Mouse (Mus musculus) embryo, embryonic 10.5 days (tissue): ENCODE results near the gene Abhd16a.
A peak's percentile ranks its signal among the peaks of the same experiment; 100 is the strongest.

ENCODE experiments used
- DNase-seq: peaks from one replicate; pipeline ENCODE4 v3.0.0-alpha.2; 2015; ENCODE audit warnings: low spot score

Gene Abhd16a

DNA sequence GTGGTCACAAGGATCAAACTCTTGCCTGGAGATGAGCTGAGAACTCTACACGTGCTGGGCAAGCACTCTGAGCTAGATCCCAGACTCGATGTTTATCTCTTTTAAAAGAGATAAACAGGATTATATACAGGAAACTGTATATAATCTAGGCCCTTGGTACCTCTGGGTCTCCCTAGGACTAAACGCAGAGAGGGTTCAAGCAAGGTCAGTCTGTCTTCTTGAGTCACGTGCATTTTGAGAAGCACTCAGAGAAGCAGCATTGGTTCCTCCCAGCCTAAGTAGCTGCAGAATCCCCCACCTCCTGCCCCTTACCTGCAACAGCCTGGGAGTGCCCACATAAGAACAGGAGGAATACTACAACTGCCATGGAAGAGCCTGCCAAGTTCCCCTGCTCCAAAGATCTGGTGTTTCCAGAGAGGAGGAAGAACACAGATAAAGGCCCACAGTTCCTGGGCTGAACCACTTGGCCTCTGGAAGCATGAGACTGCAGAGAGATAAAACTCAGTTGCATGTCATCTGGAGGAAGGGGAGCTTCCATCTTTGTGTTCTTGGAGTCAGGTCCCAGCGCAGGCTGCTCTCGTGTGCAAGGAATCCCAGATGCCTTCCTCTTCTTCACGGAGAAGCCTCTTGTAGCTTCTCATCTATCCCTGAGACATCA, 3.7 kb upstream of the Abhd16a start, which contains the start of gene Ly6g6f:
Ly6g6f (minus strand) TSS at position 403 of the 658 bp plus-strand sequence.
- no peak for DNase-seq

DNA sequence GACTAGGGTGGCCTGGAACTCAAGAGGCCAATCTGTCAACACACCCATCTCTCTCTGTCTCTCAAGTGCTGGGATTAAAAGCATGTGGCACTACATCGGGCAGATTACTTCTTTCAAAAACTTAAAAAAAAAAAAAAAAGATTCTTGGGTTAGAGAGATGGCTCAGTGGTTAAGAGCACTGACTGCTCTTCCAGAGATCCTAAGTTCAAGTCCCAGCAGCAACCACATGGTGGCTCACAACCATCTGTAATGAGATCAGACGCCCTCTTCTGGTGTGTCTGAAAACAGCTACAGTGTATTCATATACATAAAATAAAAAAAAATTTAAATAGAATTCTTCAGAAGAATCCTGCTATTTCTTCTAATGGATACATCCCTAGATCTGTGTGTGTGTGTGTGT, 912 bp upstream of the Abhd16a start:
- no peak for DNase-seq

DNA sequence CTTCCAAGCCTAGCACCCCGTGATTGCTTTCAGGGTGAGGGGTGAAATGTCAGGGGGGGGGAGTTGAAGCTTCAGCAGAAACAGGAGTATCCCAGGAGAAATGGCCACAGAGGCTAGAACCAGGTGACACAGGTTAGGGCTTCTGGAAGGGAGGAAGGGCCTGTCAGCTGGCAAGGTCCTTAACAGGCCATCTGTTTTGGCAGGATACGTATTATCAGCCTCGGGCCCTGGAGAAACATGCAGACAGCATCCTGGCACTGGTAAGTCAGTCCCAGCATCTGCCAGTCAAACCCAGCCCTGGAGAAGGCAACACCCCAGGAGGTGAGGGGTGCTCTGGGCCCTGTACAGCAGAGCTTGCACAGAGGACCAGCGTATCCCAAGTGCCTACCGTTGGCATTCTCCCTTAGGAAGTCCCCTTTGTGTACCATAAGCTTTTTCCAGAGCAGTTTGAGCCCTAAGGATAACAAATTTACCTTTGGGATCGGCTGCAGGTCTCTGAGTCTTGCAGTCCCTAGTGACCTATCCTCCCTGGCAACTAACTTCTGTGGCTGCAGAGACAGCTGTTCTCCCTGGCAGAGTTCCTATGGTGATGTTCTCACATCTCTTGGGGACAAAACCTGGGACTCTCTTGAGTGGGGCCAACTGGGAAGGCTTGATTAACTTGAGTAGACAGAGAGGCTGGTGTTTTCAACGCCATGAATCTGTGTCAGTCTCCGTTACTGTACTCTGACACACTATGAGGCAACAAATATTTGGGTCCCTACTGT, 1.3 kb downstream of the Abhd16a start:
- DNase-seq: no peak

DNA sequence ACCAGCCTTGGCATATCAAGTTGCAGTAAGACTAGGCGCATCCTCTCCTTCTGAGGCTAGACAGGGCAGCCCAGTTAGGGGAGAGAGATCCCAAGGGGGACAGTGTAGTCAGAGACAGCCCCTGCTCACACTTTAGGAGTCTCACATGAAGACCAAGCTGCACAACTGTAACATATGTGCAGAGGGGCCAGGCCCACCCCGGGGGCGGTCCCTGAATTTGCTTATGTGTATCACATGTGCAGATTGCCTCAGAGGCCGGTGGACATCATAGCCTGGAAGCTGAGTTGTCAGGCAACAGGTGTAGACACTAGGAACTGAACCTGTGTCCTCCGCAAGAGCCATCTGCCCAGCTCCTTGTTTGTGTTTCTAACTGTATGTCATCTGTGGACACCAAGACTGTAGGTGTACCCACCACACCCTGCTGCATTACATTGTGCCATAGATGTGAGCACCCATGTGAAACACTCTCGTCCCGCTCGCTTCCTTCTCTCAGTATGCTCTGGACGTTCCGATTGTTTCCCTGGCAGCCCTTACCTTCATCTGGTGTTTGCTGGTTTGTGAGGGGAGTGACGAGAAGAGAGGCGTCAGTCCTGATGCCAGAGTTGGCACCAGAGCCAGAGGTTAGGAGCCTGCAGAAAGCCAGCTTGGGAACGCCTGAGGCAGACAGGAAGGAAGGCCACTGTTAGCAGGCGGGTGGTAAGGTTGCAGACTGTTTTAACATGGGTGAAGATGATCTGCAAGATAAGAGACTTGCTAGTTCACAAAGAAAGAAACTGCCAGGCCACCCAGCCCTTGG, 3.5 kb downstream of the Abhd16a start:
- no peak for DNase-seq

DNA sequence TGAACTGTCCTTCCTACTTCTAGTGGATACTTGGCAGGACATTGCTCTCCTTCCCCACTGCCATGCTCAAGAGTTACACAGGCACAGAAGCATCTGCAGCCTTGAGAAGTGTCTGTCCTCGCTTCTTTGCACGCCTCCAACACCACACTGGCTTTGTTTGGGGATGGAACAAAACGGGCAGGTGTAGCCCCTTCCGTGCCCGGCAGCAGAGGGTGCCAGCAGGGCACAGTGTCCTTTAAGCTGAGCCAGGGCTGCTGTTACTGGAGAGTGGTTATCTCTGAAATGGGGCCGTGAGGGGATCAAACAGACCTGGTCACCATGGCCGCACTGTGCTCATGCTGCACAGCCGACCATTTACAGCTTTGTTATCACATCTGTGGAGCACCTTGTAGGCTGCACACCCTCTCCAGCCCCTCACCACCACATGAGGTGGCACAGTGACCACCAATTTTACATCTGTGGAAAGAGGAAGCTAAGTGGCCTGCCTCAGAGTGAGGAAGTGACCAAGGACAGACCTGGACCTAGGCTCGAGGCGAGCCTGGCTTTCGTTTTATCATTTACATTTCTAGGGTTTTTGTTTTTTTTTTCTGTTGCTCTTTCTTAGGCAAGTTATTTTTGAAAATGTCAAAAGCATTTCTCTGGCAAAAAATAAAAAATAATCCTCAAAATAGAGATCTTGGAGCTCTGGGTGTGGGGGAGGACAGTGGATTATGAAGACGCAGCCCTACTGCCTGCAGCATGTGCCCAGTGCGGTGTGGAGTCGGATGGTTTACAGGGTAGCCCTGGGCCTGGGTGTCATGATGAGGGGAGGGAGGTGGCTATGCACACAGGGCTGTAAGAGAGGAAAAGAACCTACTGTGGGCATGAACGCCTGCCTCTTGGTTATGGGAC, 5.7 kb downstream of the Abhd16a start:
- no peak for DNase-seq

DNA sequence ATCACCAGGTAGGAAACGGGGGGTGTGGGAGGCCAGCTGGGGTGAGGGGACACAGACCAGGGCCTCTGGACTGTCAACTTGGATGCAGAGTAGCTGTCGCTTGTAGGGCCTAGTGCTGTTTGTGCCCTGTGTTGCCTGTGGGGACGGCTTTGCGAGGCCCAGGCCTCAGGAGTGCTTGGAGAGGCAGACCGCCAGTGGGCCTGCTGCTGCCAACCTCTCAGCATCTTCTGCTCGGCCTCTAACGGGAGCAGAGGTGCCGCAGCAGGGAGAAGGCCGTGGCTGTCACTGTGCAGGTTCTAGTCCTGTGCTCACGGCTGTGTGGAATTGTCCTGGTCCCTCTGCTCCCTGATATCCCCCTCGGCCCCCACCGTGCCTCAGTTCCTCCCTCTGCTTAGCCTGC, 7.5 kb downstream of the Abhd16a start:
- no peak for DNase-seq

DNA sequence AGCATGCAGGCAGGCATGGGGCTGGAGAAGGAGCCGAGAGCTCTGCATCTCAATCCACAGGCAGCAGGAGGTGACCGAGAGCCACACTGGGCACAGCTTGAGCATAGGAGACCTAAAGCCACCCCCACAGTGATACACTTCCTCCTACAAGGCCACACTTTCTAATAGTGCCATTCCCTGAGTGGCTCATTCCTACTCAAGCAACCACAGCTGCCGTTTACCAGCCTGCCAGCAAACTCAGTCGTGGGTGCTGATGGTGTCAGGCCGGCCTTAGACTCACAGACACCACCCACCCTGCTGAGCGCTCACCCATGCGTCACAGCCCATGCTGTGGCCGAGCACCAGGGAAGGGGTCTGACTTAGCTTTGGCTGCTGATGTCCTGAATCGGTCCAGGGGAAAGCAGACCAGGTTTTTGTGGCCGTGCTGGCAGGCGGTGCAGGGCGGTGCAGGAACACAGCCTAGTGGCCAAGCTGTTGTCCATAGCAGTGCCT, 8.1 kb downstream of the Abhd16a start:
- no peak for DNase-seq

DNA sequence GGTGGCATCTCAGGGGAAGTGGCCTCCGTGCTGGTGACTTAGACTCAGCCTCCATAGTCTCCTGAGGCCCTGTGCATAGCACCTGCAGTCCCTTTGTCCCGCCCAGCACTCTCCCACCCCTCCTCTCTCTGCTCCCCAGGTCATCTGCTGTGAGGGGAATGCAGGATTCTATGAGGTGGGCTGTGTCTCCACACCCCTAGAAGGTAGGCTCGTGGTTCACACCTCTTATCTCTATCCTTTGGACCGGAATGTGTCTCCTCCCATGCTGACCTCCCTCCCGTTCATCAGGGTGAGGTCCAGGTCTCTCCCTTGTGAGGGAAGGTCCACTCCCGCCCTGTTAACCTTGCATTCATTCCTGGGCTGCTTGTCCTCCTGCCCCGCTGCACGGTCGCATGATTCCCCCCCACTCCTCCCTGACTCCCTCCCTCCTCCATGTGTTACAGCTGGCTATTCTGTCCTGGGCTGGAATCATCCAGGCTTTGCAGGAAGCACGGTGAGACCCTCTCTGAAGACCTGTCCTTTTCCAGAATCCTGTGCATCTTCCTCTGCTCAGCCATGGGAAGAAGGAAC, 11.2 kb downstream of the Abhd16a start:
- DNase-seq: no peak

DNA sequence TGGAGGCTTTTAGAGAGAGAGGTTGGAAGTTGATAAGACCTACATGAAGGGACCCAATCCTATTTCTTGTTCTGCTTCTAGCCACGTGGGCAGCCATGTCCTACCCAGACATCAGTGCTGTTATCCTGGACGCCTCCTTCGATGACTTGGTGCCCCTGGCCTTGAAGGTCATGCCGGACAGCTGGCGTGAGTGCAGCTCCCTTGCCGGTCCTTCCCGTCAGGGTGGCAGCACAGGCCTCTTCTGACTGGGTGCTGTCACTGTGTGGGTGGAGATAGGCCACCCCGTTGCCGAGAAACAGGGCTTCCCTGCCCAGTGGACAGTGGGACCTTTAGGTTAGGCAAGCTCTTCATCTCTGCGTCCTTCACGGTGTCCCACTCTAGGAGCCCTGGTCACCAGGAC, 12.1 kb downstream of the Abhd16a start:
- no peak for DNase-seq

DNA sequence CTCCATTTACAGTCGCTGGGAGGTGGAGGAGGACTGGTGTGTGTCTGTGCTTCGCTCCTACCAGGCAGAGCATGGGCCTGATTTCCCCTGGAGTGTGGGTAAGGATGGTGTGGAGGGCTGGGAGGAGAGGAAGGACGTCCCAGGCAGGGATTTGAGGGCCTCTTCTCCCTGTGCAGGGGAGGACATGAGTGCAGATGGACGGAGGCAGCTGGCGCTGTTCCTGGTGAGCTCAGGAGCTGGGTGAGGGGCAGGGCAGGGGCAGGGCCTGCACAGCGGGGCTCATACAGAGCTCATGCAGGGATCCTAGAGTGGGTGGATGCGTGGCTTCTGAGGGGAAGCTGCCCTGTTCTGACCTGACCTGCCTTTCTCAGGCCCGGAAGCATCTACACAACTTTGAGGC, 13.2 kb downstream of the Abhd16a start:
- no peak for DNase-seq

DNA sequence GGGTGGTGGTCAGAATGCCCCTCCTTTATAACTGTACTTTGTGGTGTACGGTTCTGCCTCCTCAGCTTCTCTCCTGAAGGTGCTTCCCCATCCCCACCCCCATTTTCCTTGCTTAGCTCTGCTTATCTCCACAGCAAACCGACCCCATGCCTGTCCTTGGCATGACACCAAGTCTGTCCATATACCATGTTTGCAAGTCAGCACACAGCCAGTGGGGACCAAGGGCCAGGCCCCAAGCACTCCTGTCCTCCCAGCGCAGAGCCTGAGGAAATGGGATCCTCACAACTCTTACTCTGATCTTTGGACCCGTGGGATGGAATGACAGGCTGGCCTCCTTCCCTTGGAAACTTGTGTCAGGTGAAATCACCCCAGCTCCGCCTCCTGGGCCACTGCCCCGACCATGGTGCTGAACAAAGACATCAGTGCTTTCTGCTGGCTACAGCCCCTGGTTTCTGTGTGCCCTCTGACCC, 14.2 kb downstream of the Abhd16a start:
- DNase-seq: no peak

DNA sequence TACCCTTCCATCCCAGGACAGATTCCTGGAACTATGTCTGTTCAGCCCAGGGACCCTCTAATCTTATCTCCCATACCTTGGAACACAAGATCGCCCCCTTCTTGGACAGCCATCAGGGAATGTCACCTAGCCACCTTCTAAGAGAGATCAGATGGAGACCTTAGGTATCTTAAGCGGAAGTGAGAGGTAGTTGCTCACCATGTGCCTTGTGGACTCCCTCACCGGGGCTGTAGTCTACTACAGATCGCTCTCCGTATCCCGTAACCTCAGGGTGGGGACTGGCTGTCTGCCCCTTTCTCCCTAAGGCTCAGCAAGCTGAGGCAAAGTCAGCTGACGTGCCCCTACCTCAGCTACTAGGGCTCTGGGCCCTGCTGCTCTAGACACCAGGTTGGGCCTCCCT, 15.0 kb downstream of the Abhd16a start:
- no peak for DNase-seq

DNA sequence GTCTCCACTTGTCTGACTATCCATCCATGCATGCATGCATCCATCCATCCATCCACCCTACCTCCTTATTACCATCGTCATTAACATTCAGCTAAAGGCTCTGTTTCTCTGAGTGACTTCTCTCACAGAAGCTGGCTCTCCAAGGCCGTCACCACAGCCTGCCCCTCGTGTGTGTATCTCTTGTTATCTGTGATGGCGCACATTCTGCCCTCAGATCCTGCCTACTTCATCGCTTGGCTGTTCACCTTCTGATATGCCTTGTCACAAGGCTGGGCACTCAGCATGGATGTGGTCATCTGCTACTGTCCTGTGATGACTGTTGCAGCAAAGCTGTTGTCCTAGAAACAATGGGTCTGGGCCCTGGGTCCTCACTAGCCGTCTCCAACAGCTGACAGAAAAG, 15.7 kb downstream of the Abhd16a start:
- no peak for DNase-seq

DNA sequence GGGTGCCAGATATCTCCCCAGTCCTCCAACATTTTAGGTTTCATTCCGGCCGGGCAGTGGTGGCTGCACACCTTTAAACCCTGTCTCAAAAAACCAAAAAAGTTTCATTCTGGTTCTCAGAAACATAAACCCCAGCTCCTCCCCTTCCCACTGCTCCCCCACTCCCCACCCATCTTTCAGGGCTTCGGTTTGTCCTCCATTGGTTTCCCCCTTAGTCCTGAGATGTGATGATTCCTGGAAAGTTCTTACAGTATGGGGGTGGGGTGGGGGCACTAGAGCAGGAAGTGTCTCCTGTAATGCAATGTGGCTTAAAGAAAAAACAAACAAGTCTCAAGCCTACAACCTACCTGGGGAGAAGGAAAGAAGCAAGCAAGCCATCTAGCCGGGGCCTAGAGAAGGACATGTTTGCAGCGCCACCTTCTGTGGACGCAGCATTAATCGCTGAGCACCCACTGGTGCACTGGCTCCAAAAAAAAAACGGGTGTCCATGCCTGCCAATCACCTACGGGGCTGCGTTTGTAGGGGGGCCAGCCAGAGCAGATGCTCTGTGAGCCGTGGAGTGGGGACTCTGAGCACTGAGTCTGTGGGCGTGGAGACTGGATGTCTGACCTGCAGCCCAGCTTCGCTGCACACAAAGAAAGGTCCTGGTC, 16.8 kb downstream of the Abhd16a start:
- DNase-seq: peak; percentile 62

DNA sequence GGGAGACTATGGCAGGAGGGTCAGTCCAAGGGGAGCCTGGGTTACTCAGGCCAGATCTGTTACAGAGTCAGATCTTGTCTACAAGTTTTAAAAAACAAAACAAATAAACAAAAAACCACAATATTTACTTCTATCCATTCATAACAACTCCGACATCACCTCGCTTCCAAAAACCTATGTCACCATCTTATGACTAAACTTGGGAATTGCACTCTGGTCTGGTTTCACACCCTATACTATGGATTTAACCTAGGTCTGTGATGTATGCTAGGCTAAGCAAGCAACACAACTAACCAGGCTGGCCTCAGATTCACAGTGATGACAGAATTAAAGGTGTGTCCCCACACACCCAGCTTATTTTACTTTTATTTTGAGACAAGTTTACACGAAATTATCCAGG, 17.5 kb downstream of the Abhd16a start:
- DNase-seq: no peak

DNA sequence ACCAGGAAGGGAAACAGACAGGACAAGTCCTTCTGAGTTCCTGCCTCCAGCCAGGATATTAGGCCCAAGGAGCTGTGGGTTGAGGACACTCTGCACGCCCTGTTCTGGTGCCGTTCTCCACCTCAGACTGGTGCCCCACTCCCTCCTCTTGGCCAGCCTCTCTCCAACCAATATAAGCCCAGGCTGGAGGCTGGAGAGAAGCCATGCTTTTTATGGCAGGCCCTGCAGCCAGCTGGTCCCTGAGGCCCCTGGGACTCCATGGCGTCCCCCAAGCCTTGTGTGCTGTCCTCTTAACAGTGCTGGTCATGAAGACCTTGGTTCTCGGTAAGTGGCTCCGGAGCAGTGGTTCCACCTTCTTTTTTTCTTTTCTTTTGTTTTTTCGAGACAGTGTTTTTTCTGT, 19.0 kb downstream of the Abhd16a start, which contains the start of gene Ly6g5c:
Ly6g5c (plus strand) TSS at position 183 of the 400 bp plus-strand sequence.
- no peak for DNase-seq

DNA sequence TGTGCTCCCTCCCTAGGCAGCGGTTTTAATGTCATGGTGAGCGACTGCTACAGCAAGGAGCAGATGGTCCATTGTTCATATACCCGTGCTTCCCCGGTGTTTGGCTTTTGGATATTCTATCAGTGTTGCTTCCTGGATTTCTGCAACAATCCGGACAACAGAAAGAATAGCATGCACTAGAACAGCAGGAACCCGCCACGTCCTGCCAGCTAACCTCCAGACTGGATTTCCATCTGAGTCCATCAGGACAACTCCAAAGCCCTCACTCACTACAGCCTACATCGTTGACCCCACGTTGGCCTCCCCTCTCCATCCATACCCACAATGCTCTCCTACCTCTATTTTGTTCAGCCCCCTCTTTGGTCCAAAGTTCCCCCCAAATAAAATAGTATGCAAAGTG, 22.7 kb downstream of the Abhd16a start:
- no peak for DNase-seq

DNA sequence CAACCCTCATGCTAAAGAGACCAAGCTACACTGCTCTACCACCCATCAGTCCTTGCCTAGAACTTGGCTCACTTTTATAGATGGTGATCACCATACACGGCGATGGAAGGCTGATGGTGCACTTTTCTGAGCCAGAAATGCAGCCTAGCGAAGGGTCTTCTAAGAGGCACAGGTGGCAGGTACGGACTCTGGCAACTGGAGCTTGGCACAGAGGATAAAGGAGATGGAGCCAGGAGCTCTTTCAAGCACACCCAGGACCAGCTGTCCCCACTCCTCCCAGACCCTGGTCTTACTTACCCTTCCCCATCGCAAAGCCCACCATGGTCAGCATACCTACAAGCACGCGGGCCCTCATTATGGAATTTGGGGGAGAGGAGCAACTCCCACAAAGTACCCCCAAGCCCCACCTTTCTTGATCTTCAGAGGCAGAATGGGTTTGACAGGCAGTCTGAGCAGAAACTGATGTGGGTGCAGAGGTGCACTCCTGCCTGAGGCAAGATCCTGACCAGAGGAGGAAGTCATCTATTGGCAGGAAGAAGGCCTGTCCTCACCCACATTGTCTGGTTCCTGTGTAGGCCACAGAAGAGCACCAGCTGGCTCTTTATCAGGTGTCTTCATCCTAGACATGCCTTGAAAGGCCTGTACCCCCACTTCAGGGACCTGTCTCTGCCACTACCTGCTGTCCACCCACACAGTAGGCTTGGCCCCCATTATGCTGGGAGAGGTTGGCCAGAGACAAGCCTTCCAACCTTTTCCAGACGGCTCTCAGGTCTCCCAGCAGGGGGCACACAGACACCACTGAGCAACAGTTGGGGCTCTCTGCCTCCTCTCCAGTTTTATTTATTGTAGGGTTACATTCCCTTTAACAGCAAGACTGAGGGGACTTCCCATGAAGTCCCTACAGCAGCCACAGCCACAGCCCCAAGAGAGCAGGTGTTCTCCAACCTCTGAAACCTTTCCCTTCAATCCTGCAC, 26.3 kb downstream of the Abhd16a start, which contains the start of gene Ly6g5b:
Ly6g5b (minus strand) TSS at position 383 of the 974 bp plus-strand sequence.
- peak; percentile 29 for DNase-seq

DNA sequence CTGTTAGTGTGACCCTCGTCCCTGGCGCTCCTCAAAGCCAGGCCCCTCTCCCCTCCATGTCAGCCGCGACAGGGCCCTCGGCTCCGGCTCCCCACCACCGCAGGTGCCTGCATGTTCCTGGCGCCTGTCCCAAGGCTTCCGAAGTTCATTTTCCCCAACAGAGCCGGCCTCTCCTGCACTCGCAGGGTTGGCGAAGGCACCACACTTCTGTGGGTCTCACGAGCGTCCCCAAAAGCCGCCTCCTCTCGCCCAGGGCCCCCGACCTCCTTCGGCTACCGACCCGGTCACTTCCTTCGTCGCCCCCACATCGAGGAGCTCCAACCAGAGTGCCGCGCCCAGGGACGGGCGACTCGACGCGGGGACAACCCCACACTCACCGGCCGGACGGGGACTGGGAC, 31.7 kb downstream of the Abhd16a start:
- peak; percentile 9 for DNase-seq
